Mouse (Mus musculus) c-Kit-positive CD71-positive TER-119-negative erythroid progenitor cells, embryonic 14.5 days (primary cell): ENCODE results near the gene Plcd4.
A peak's percentile ranks its signal among the peaks of the same experiment; 100 is the strongest.

ENCODE experiments used
- DNase-seq: peaks from one replicate; pipeline ENCODE4 v3.0.0-alpha.2; 2013; ENCODE audit warnings: low read depth

Gene Plcd4

GRCm38 (mm10) chr1:74600501-74601266 lies 58.0 kb downstream of the Plcd4 start:
- DNase-seq, result no peak

DNA sequence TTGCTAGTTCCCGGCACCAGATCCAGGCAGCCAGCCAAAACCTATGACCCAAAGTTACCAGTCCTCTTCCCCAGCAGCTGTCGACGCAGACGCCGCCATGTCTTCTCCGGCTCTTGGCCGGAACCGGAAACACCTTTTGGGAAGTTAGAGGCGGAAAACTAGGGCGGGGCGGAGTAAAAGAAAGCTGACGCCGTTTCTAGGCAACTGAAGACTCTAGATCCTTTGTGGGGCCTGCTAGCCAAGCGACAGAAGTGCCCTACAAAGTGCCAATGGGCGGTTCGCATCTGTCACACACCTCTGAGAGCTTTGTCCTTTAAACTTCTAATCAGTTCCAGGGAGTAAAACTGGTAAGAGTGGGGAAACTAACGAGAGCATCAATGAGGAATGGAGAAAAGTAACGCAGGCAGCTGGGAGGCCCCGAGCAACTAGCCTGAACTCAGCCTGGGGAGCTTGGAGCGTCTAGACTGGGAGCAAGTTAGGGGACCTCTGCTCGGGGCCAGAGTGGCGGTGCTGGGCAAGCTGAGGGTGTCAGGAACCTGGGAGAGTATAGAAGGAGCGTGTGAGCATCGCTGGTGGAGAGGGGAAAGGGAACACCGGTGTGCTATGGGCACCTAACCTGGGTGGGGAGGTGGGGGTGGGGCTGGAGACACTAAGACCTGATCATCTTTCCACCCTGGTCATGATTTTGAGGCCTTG lies 58.7 kb downstream of the Plcd4 start, which contains the start of the genes Rnf25 and Stk36:
Rnf25 (minus strand) TSS at position 131 of the 696 bp plus-strand sequence.
Stk36 (plus strand) TSS at position 179 of the 696 bp plus-strand sequence.
- peak; percentile 88 for DNase-seq
